Mouse (Mus musculus): Measurements from ENCODE around the gene Cnot6l. TPM values are rescaled to one million over a fixed set of nuclear protein-coding genes. Genes with fewer than 3 reads are reported as not detected.

Gene Cnot6l
- polyA plus RNA-seq, 1 experiment from 2014 or later = 10.2 TPM

DNA sequence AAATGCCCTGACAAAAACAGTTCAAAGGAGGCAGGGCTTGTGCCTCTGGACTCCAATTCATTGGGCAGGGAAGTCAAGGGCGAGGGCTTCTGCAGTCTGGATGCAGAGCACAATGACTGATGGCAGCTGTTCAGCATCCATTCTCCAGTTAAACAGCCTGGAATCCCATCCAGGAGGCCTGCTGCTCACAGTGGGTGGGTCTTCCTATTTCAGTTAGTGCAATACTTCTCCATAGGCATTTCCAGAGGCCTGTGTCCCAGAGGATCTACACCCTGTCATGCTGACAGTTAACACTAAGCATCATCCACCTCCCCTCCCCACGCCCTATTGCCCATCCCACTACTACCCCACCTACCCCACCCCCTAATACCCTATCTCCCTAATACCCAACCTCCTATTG, 19.2 kb upstream of the Cnot6l start:
- no peak for DNase-seq (ENCODE audit: extremely low spot score, low spot score)
- Histone ChIP-seq H3K4me1 (no peaks in the 10 kb centered on the region), H3K27me3 (ENCODE audit: poor library complexity, severe bottlenecking) (no peaks in the 10 kb centered on the region), H3K36me3 (replicated peaks) (no peaks in the 10 kb centered on the region), H3K9me3 (no peaks in the 10 kb centered on the region), H3K4me3 (no peak overlapping the region), H3K27ac (no peak overlapping the region)
- 76% methylated on average over 2 of the region's 2 CpGs for WGBS

- no peaks in the 10 kb centered on the region for H3K27me3 ChIP-seq (ENCODE audit: poor library complexity, severe bottlenecking)
- WGBS = 76% methylated on average over 11 of the region's 11 CpGs
- H3K36me3 ChIP-seq (replicated peaks) = no peaks in the 10 kb centered on the region
- H3K9me3 ChIP-seq = no peaks in the 10 kb centered on the region
- no peak overlapping the region for H3K27ac ChIP-seq
- peaks cover 14% of the 10 kb centered on the region for H3K4me1 ChIP-seq
- no peak for DNase-seq (ENCODE audit: extremely low spot score, low spot score)
- no peak overlapping the region for H3K4me3 ChIP-seq
Measured at GRCm38 (mm10) chr5:96176879-96177358, 12.9 kb upstream of the Cnot6l start.

- Histone ChIP-seq H3K4me3 (no peak overlapping the region), H3K4me1 (peaks cover 14% of the 10 kb centered on the region), H3K27me3 (ENCODE audit: poor library complexity, severe bottlenecking) (no peaks in the 10 kb centered on the region), H3K27ac (no peak overlapping the region), H3K9me3 (no peaks in the 10 kb centered on the region), H3K36me3 (replicated peaks) (no peaks in the 10 kb centered on the region)
- DNase-seq (ENCODE audit: extremely low spot score, low spot score) = no peak
- 53% methylated on average over 9 of the region's 9 CpGs for WGBS
Measured at GRCm38 (mm10) chr5:96176121-96176520, 12.2 kb upstream of the Cnot6l start.

GRCm38 (mm10) chr5:96171765-96172164, 7.8 kb upstream of the Cnot6l start:
- WGBS = 89% methylated on average over 4 of the region's 4 CpGs
- Histone ChIP-seq H3K27ac (no peak overlapping the region), H3K4me3 (no peak overlapping the region), H3K4me1 (peaks cover 9% of the 10 kb centered on the region), H3K27me3 (ENCODE audit: poor library complexity, severe bottlenecking) (no peaks in the 10 kb centered on the region), H3K9me3 (no peaks in the 10 kb centered on the region; the same call in 1 of the 2 replicates), H3K36me3 (replicated peaks) (no peaks in the 10 kb centered on the region)
- no peak for DNase-seq (ENCODE audit: extremely low spot score, low spot score)

- 81% methylated on average over 3 of the region's 3 CpGs for WGBS
Measured at GRCm38 (mm10) chr5:96170443-96170842, 6.5 kb upstream of the Cnot6l start.

DNA sequence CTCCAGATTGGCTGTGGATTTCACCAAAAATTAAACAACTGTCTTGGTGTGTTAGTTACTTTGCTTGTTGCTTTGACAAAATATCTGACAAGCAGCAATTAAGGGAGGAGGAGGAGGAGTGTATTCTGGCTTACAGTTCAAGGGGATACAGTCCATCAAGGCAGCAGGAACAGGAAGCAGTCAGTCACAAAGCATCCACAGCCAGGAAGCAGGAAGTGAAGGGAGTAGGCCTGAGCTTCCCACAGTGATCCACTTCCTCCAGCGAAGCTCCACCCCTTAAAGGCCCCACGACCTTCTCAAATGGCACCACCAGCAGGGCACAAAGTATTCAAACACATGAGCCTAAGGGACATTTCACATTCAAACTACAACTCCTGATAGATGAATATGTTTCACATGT, 2.8 kb upstream of the Cnot6l start:
- no peak for DNase-seq (ENCODE audit: extremely low spot score, low spot score)
- Histone ChIP-seq H3K27me3 (ENCODE audit: poor library complexity, severe bottlenecking) (no peaks in the 10 kb centered on the region), H3K4me1 (peaks cover 7% of the 10 kb centered on the region), H3K4me3 (no peak overlapping the region), H3K9me3 (no peaks in the 10 kb centered on the region; the same call in 1 of the 2 replicates), H3K27ac (no peak overlapping the region), H3K36me3 (replicated peaks) (no peaks in the 10 kb centered on the region)
- WGBS = 84% methylated on average over 2 of the region's 2 CpGs

More at GRCm38 (mm10) chr5:96170443-96170842, 6.5 kb upstream of the Cnot6l start:
- H3K36me3 ChIP-seq (replicated peaks) = no peaks in the 10 kb centered on the region
- no peaks in the 10 kb centered on the region for H3K27me3 ChIP-seq (ENCODE audit: poor library complexity, severe bottlenecking)
- no peak overlapping the region for H3K27ac ChIP-seq
- no peak overlapping the region for H3K4me3 ChIP-seq
- H3K4me1 ChIP-seq = no peaks in the 10 kb centered on the region
- H3K9me3 ChIP-seq = no peaks in the 10 kb centered on the region; the same call in 1 of the 2 replicates
- DNase-seq (ENCODE audit: extremely low spot score, low spot score) = no peak

DNA sequence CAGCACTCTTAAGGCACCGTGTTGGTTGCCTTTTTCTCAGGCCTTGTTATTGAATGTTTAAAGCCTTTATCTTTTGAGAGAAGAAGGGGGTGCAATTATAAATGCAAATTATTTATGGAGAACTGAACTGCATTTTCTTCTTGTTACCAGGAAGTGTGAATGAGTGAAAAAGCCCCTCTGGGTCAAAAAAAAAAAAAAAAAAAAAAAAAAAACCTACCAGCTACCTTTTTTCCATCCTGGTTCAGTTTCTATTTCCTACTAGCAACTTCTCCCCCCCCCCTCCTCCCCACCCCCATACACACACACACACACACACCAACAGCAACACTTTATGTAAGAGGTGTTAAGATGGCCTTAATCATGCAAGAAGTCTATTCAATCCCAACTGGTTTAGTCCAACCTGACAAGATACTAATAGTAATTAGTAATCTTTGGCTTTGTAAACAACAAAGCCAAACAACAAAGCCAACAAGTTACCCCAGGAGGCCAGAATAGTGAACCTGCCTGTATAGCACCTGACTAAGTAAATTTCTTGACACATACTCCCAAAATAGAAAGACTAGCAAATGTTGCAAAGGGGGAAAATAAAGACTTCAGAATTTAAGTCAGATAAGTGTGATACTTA, 463 bp downstream of the Cnot6l start:
- peak overlapping the region; percentile 99 for H3K27ac ChIP-seq
- peaks cover 19% of the 10 kb centered on the region for H3K4me1 ChIP-seq
- no peaks in the 10 kb centered on the region; the same call in 1 of the 2 replicates for H3K9me3 ChIP-seq
- WGBS = 0% methylated on average over 1 of the region's 1 CpGs
- no peaks in the 10 kb centered on the region for H3K27me3 ChIP-seq (ENCODE audit: poor library complexity, severe bottlenecking)
- peak overlapping the region; percentile 95 for H3K4me3 ChIP-seq
- H3K36me3 ChIP-seq (replicated peaks) = no peaks in the 10 kb centered on the region
- DNase-seq (ENCODE audit: extremely low spot score, low spot score) = no peak

DNA sequence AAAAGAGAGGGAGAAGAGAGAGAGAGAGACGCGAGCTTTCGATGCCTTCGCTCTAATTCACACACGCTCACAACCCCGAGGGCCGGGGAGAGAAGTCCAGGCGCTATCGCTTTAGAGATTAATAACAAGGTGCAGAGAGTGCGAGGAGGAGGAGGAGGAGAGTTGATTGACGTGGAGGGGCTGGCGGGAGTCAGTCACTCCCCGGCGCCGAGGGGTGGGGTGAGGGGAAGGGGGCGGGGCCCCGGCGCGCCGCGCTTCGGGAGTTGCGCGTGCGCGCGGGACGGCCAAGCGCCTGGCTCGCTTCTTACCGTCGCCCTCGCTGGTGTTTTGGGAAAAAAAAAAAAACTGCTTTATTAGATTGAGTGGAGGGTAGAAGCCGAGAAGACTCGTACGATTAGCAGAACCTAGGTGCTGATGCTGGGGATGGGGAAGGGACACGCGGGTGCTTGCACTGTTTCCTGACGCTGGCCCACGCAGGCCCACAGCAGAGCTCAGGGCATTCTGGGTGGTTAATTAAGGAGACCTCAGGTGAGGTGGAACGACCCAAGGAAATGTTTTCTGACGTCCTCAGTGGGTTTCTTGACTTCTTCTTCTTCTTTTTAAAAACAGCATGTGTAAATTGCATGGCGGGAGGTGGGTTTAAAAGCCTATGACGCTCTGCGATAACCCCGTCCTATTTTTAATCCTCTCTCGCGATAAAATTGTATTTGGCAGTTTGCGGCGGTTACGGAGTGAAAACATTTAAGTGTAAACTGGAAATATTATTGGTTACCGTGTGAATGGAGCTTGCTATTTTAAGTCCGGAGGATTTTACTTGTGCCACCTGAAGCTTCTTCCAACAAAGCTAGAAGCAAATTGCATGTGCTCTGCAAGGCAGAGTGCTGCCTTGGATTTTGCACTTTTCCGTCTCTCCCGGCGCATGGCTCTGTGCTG, 1.3 kb downstream of the Cnot6l start:
- WGBS = under 1% methylated on average over 55 of the region's 56 CpGs
- Histone ChIP-seq H3K9me3 (no peaks in the 10 kb centered on the region; the same call in 1 of the 2 replicates), H3K4me3 (peak overlapping the region; percentile 95), H3K36me3 (replicated peaks) (no peaks in the 10 kb centered on the region), H3K27me3 (ENCODE audit: poor library complexity, severe bottlenecking) (no peaks in the 10 kb centered on the region), H3K27ac (peak overlapping the region; percentile 99), H3K4me1 (peaks cover 19% of the 10 kb centered on the region)
- DNase-seq (ENCODE audit: extremely low spot score, low spot score) = peak; percentile 85

DNA sequence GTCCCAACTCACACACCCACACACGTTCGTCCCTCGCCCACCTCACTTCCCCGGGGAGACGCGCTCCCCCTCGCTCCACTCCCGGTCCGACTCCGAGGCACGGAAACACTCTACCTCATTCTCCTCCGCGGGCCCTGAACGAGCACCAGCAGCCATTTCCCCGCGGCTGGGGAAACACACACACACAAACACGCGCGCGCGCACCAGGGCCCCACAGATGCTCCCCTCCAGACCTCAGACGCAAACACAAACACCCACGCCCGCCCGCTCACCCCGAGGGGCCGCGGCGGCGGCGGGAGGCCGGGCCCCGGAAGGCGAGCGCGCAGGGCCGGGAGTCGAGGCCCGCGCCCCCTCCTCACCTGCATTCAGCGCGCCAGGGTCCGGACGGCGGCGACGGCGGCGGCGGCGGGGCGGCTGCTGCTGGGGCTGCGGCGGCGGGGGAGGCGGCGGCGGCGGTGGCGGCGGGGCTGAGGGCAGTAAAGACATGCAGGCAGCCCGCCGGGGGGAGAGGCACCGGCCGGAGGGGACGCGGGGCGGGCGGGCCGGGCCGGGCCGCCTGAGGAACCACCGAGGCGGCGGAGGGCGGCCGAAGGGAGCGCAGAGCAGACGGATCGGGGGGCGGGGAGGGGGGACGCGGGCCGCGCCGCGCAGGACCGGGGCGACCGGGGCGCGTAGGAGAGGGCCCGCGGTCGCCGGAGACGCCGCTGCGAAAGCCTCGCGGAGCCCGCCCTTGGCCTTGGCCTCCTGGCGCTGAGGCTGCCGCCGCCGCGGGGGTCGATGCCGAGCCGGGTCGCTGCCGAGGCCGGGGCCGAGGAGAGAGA, 2.2 kb downstream of the Cnot6l start:
- Histone ChIP-seq H3K4me1 (peaks cover 19% of the 10 kb centered on the region), H3K27me3 (ENCODE audit: poor library complexity, severe bottlenecking) (no peaks in the 10 kb centered on the region), H3K27ac (peak overlapping the region; percentile 99), H3K4me3 (peak overlapping the region; percentile 95), H3K9me3 (no peaks in the 10 kb centered on the region; the same call in 1 of the 2 replicates), H3K36me3 (replicated peaks) (no peaks in the 10 kb centered on the region)
- peak; percentile 66 for DNase-seq (ENCODE audit: extremely low spot score, low spot score)
- WGBS = under 1% methylated on average over 101 of the region's 114 CpGs

DNA sequence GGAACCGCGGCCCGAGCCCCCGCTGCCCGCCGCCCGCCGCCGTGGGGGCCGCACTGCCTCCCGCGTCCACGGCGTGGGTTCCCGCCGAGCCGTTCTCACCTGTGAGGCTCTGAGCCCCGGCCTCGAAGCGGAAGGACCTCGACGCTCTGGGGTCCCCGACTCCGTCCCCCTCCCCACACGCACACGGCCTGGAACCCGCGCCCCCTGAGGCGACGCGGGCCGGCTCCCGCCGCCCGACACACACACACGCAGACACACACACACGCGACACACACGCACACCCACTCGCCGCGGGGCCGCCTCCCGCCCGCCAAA, 2.8 kb downstream of the Cnot6l start:
- WGBS = under 1% methylated on average over 44 of the region's 45 CpGs
- DNase-seq (ENCODE audit: extremely low spot score, low spot score) = no peak
- Histone ChIP-seq H3K9me3 (no peaks in the 10 kb centered on the region), H3K36me3 (replicated peaks) (no peaks in the 10 kb centered on the region), H3K27me3 (ENCODE audit: poor library complexity, severe bottlenecking) (no peaks in the 10 kb centered on the region), H3K4me3 (peak overlapping the region; percentile 95), H3K27ac (peak overlapping the region; percentile 99), H3K4me1 (peaks cover 19% of the 10 kb centered on the region)

GRCm38 (mm10) chr5:96160467-96161262, 3.3 kb downstream of the Cnot6l start:
- WGBS = 2% methylated on average over 50 of the region's 50 CpGs
- peak overlapping the region; percentile 95 for H3K4me3 ChIP-seq
- H3K4me1 ChIP-seq = peaks cover 19% of the 10 kb centered on the region
- no peaks in the 10 kb centered on the region for H3K9me3 ChIP-seq
- DNase-seq (ENCODE audit: extremely low spot score, low spot score) = peak; percentile 37
- no peaks in the 10 kb centered on the region for H3K27me3 ChIP-seq (ENCODE audit: poor library complexity, severe bottlenecking)
- peak overlapping the region; percentile 99 for H3K27ac ChIP-seq
- no peaks in the 10 kb centered on the region for H3K36me3 ChIP-seq (replicated peaks)

DNA sequence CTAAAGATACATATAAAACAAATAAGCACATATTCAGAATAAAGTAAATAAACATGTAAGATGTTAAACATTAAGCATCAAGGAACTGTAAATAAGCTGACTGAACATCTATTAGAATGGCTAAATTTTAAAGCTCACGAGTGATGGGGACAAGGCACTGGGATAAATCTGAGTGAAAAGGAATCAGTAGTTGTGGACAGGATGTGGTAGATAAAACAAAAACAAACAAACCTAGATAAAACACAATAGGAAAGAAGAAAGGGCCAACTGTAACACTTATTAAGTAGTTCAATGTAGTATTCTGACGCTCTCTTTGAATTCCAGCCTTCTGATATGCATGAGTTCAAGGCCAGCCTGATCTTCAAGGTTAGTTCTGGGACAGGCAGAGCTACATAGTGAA, 21.6 kb downstream of the Cnot6l start:
- Histone ChIP-seq H3K27ac (no peak overlapping the region), H3K4me3 (no peak overlapping the region), H3K9me3 (no peaks in the 10 kb centered on the region), H3K36me3 (replicated peaks) (no peaks in the 10 kb centered on the region), H3K27me3 (ENCODE audit: poor library complexity, severe bottlenecking) (no peaks in the 10 kb centered on the region), H3K4me1 (no peaks in the 10 kb centered on the region)
- WGBS = 90% methylated on average over 2 of the region's 2 CpGs
- no peak for DNase-seq (ENCODE audit: extremely low spot score, low spot score)

Measured in forebrain, embryonic 10.5 days (tissue).